Mouse (Mus musculus): Measurements from ENCODE around the gene Fgfr2. TPM values are rescaled to one million over a fixed set of nuclear protein-coding genes. Genes with fewer than 3 reads are reported as not detected.
A peak's percentile ranks its signal among the peaks of the same experiment; 100 is the strongest.

Fgfr2 gene
- polyA plus RNA-seq, 1 experiment from 2014 or later = 11.4 TPM

- Histone ChIP-seq H3K27ac (ENCODE audit: low read length) (no peak overlapping the region), H3K9me3 (replicated peaks; ENCODE audit: control insufficient read depth, low read length) (no peaks in the 10 kb centered on the region), H3K4me2 (ENCODE audit: low read depth, low read length) (peak overlapping the region; percentile 68), H3K4me3 (ENCODE audit: low read depth, low read length) (peak overlapping the region; percentile 51), H3K4me1 (ENCODE audit: control insufficient read depth, low read depth, low read length) (peaks cover 10% of the 10 kb centered on the region), H3K36me3 (ENCODE audit: control insufficient read depth, insufficient read depth) (no peaks in the 10 kb centered on the region), H3K9ac (ENCODE audit: low read depth, low read length) (no peak overlapping the region), H3K27me3 (ENCODE audit: control insufficient read depth, insufficient read depth, low read depth, low read length) (peaks cover 64% of the 10 kb centered on the region)
- ATAC-seq (ENCODE audit: low read depth) = peak; percentile 17
- 7% methylated on average over 26 of the region's 26 CpGs for WGBS (ENCODE audit: insufficient replicate concordance)
Observed at GRCm38 (mm10) chr7:132596557-132597250, 526.4 kb downstream of the Fgfr2 start.

GRCm38 (mm10) chr7:132595787-132596186 lies 527.4 kb downstream of the Fgfr2 start:
- H3K9ac ChIP-seq (ENCODE audit: low read depth, low read length) = no peak overlapping the region
- no peaks in the 10 kb centered on the region for H3K36me3 ChIP-seq (ENCODE audit: control insufficient read depth, insufficient read depth)
- no peak overlapping the region for H3K27ac ChIP-seq (ENCODE audit: low read length)
- no peak overlapping the region for H3K4me3 ChIP-seq (ENCODE audit: low read depth, low read length)
- H3K4me1 ChIP-seq (ENCODE audit: control insufficient read depth, low read depth, low read length) = peaks cover 10% of the 10 kb centered on the region
- H3K9me3 ChIP-seq (replicated peaks; ENCODE audit: control insufficient read depth, low read length) = no peaks in the 10 kb centered on the region
- H3K4me2 ChIP-seq (ENCODE audit: low read depth, low read length) = no peak overlapping the region
- H3K27me3 ChIP-seq (ENCODE audit: control insufficient read depth, insufficient read depth, low read depth, low read length) = peaks cover 58% of the 10 kb centered on the region
- ATAC-seq (ENCODE audit: low read depth) = peak; percentile 68
- 15% methylated on average over 3 of the region's 3 CpGs for whole genome bisulfite sequencing (ENCODE audit: insufficient replicate concordance)

DNA sequence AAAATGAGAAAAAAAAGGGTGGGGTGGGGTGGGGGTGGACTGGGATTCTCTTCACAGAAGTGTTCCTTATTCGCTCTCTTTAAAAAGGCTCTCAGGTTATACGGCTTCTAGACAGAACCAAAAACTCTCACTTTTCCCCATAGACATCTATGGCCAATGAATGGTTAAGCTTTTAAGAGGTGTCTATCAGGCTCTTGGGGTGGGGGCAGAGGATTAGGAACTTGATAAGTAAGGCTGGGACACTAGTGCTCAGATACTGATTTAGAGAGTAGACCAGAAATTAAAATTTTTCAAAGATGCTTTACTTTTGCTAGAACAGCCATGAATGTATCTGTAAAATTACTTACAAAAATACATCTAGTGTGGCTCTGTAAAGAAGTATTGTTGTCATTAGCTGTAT lies 528.8 kb downstream of the Fgfr2 start:
- Histone ChIP-seq H3K9me3 (replicated peaks; ENCODE audit: control insufficient read depth, low read length) (no peaks in the 10 kb centered on the region), H3K9ac (ENCODE audit: low read depth, low read length) (no peak overlapping the region), H3K27me3 (ENCODE audit: control insufficient read depth, insufficient read depth, low read depth, low read length) (peaks cover 43% of the 10 kb centered on the region), H3K4me1 (ENCODE audit: control insufficient read depth, low read depth, low read length) (peaks cover 10% of the 10 kb centered on the region), H3K27ac (ENCODE audit: low read length) (no peak overlapping the region), H3K4me2 (ENCODE audit: low read depth, low read length) (no peak overlapping the region), H3K4me3 (ENCODE audit: low read depth, low read length) (no peak overlapping the region), H3K36me3 (ENCODE audit: control insufficient read depth, insufficient read depth) (no peaks in the 10 kb centered on the region)
- 75% methylated on average over 2 of the region's 2 CpGs for WGBS (ENCODE audit: insufficient replicate concordance)
- no peak for ATAC-seq (ENCODE audit: low read depth)

- Histone ChIP-seq H3K36me3 (ENCODE audit: control insufficient read depth, insufficient read depth) (no peaks in the 10 kb centered on the region), H3K9ac (ENCODE audit: low read depth, low read length) (no peak overlapping the region), H3K27ac (ENCODE audit: low read length) (no peak overlapping the region), H3K4me2 (ENCODE audit: low read depth, low read length) (no peak overlapping the region), H3K27me3 (ENCODE audit: control insufficient read depth, insufficient read depth, low read depth, low read length) (peaks cover 37% of the 10 kb centered on the region), H3K4me1 (ENCODE audit: control insufficient read depth, low read depth, low read length) (peaks cover 10% of the 10 kb centered on the region), H3K9me3 (replicated peaks; ENCODE audit: control insufficient read depth, low read length) (no peaks in the 10 kb centered on the region), H3K4me3 (ENCODE audit: low read depth, low read length) (no peak overlapping the region)
- no peak for ATAC-seq (ENCODE audit: low read depth)
- WGBS (ENCODE audit: insufficient replicate concordance) = 49% methylated on average over 2 of the region's 2 CpGs
Observed at GRCm38 (mm10) chr7:132593762-132594161, 529.4 kb downstream of the Fgfr2 start.

DNA sequence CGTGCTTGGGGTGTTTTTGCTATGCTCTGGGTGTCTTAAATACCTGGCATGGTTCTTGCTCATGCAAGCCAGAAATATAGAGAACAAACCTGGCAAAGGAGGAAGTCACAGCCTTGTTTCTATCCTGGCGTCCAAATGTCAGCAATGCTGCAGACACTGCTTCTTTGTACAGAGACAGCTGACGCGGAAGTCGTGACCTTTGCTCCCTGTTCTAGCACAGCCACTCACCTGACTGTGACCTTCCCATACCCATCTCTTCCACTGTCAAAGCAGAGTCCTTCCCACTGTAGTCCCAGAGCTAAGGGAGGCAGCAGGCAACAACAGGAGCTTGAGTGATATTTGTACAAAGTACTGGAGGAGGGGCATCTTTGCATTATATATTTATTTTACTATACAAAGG lies 533.5 kb downstream of the Fgfr2 start:
- no peak for ATAC-seq (ENCODE audit: low read depth)
- H3K9ac ChIP-seq (ENCODE audit: low read depth, low read length) = no peak overlapping the region
- no peak overlapping the region for H3K4me2 ChIP-seq (ENCODE audit: low read depth, low read length)
- H3K4me3 ChIP-seq (ENCODE audit: low read depth, low read length) = no peak overlapping the region
- H3K27me3 ChIP-seq (ENCODE audit: control insufficient read depth, insufficient read depth, low read depth, low read length) = peaks cover 3% of the 10 kb centered on the region
- H3K27ac ChIP-seq (ENCODE audit: low read length) = no peak overlapping the region
- H3K9me3 ChIP-seq (replicated peaks; ENCODE audit: control insufficient read depth, low read length) = no peaks in the 10 kb centered on the region
- H3K4me1 ChIP-seq (ENCODE audit: control insufficient read depth, low read depth, low read length) = no peaks in the 10 kb centered on the region
- WGBS (ENCODE audit: insufficient replicate concordance) = 63% methylated on average over 5 of the region's 5 CpGs
- no peaks in the 10 kb centered on the region for H3K36me3 ChIP-seq (ENCODE audit: control insufficient read depth, insufficient read depth)

DNA sequence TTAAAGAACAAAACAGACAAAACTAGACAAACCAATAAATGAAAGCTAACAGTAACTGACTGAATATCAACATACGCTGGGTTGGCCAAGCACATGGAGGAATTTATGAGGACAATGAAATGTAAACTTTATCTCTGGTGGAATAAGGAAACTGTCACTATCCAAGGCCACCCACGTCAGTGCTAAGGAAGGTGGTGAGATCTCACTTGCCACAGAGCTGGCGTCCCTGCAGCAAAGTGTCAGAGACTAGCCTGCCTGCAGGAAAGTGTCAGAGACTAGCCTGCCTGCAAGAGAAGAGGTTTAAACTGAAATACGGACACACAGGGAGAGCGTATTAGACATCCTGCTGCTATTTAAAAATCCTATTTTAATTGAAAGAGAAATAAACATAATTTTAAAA lies 536.0 kb downstream of the Fgfr2 start:
- Histone ChIP-seq H3K9me3 (replicated peaks; ENCODE audit: control insufficient read depth, low read length) (no peaks in the 10 kb centered on the region), H3K27ac (ENCODE audit: low read length) (no peak overlapping the region), H3K27me3 (ENCODE audit: control insufficient read depth, insufficient read depth, low read depth, low read length) (peaks cover 3% of the 10 kb centered on the region), H3K36me3 (ENCODE audit: control insufficient read depth, insufficient read depth) (no peaks in the 10 kb centered on the region), H3K4me3 (ENCODE audit: low read depth, low read length) (no peak overlapping the region), H3K4me2 (ENCODE audit: low read depth, low read length) (no peak overlapping the region), H3K9ac (ENCODE audit: low read depth, low read length) (no peak overlapping the region), H3K4me1 (ENCODE audit: control insufficient read depth, low read depth, low read length) (no peaks in the 10 kb centered on the region)
- 72% methylated on average over 5 of the region's 5 CpGs for WGBS (ENCODE audit: insufficient replicate concordance)
- no peak for ATAC-seq (ENCODE audit: low read depth)

DNA sequence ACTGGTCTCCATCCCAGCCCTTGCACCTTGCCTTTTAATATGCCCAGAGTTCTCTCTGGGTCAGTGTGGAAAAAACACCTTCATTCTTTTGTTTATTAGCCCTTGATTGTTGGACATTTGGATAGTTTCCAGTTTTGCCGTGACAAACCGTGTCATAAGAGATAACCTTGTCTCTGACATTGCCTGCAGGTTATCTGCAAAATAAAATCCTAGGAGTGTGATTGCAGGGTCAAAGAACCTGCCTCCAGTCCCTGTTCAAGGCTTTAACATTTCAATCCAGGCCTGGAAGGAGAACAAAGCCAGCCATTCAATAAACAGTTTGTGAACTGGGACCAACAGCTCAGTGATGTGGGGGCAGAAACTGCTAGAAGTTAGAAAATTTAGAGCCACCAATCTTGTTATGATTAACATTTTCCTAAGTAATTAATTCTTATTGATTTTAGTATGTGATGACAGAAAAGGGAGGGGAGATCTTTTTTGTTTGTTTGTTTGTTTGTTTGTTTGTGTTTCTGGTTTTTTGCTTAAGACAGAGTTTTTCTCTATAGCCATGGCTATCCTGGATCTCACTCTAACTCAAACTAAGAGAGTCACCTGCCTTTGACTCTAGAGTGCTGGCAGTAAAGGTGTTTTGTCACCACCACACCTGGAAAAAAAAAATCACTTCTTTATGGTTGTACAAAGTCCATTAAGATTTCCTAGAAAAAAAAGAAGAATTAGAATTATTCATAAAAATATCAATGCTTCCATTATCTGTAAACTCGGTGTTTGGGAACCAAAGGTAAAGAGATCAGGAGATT lies 537.3 kb downstream of the Fgfr2 start:
- Histone ChIP-seq H3K9me3 (replicated peaks; ENCODE audit: control insufficient read depth, low read length) (no peaks in the 10 kb centered on the region), H3K27me3 (ENCODE audit: control insufficient read depth, insufficient read depth, low read depth, low read length) (no peaks in the 10 kb centered on the region; the same call in 1 of the 2 replicates), H3K9ac (ENCODE audit: low read depth, low read length) (no peak overlapping the region), H3K4me3 (ENCODE audit: low read depth, low read length) (no peak overlapping the region), H3K27ac (ENCODE audit: low read length) (no peak overlapping the region), H3K4me1 (ENCODE audit: control insufficient read depth, low read depth, low read length) (no peaks in the 10 kb centered on the region), H3K4me2 (ENCODE audit: low read depth, low read length) (no peak overlapping the region), H3K36me3 (ENCODE audit: control insufficient read depth, insufficient read depth) (no peaks in the 10 kb centered on the region)
- ATAC-seq (ENCODE audit: low read depth) = no peak
- 33% methylated on average over 3 of the region's 3 CpGs for WGBS (ENCODE audit: insufficient replicate concordance)

DNA sequence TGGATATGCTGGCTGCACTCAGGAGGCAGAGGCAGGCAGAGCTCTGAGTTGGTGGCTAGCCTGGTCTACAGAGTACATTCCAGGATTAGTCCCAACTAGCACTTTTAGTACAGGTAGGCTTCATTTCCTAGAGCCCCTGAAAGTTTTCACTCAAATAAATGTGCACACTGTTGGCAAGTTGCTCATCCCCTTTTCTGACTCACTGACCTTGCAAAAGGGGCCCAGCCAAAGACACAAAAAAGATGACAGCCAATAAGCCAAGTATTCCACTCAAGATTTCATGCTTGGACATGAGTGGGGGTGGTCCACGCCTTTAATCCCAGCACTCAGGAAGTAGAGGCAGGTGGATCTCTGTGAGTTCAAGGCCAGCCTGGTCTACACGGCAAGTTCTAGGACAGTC lies 541.7 kb downstream of the Fgfr2 start:
- H3K9me3 ChIP-seq (replicated peaks; ENCODE audit: control insufficient read depth, low read length) = no peaks in the 10 kb centered on the region
- H3K4me2 ChIP-seq (ENCODE audit: low read depth, low read length) = no peak overlapping the region
- no peak overlapping the region for H3K27ac ChIP-seq (ENCODE audit: low read length)
- WGBS (ENCODE audit: insufficient replicate concordance) = 71% methylated on average over 2 of the region's 2 CpGs
- peaks cover 14% of the 10 kb centered on the region for H3K27me3 ChIP-seq (ENCODE audit: control insufficient read depth, insufficient read depth, low read depth, low read length)
- H3K4me1 ChIP-seq (ENCODE audit: control insufficient read depth, low read depth, low read length) = peaks cover 6% of the 10 kb centered on the region
- H3K9ac ChIP-seq (ENCODE audit: low read depth, low read length) = no peak overlapping the region
- H3K36me3 ChIP-seq (ENCODE audit: control insufficient read depth, insufficient read depth) = no peaks in the 10 kb centered on the region
- no peak overlapping the region for H3K4me3 ChIP-seq (ENCODE audit: low read depth, low read length)
- no peak for ATAC-seq (ENCODE audit: low read depth)

GRCm38 (mm10) chr7:132580511-132580910 lies 542.6 kb downstream of the Fgfr2 start:
- Histone ChIP-seq H3K27me3 (ENCODE audit: control insufficient read depth, insufficient read depth, low read depth, low read length) (peaks cover 14% of the 10 kb centered on the region), H3K4me1 (ENCODE audit: control insufficient read depth, low read depth, low read length) (peaks cover 9% of the 10 kb centered on the region), H3K27ac (ENCODE audit: low read length) (no peak overlapping the region), H3K4me2 (ENCODE audit: low read depth, low read length) (no peak overlapping the region), H3K9me3 (replicated peaks; ENCODE audit: control insufficient read depth, low read length) (no peaks in the 10 kb centered on the region), H3K4me3 (ENCODE audit: low read depth, low read length) (no peak overlapping the region), H3K9ac (ENCODE audit: low read depth, low read length) (no peak overlapping the region), H3K36me3 (ENCODE audit: control insufficient read depth, insufficient read depth) (no peaks in the 10 kb centered on the region)
- WGBS (ENCODE audit: insufficient replicate concordance) = 48% methylated on average over 6 of the region's 6 CpGs
- no peak for ATAC-seq (ENCODE audit: low read depth)
